Mouse (Mus musculus) lung, adult 2 months (tissue): ENCODE results near the gene Dmrt3.

Experiments used
- CTCF ChIP-seq: fragments of 200-500 bp; IDR thresholded peaks from 2 replicates; pipeline ENCODE4 v1.5.1; 2011; ENCODE audit warnings: mild to moderate bottlenecking, low read length, control low read depth; ENCODE audit not compliant: insufficient read depth
- POLR2A ChIP-seq: fragments of 200-500 bp; IDR thresholded peaks from 2 replicates; pipeline ENCODE4 v1.6.1; 2011; ENCODE audit warnings: low read depth, mild to moderate bottlenecking, control low read depth, low read length, borderline replicate concordance; ENCODE audit errors: extremely low read depth

DNA sequence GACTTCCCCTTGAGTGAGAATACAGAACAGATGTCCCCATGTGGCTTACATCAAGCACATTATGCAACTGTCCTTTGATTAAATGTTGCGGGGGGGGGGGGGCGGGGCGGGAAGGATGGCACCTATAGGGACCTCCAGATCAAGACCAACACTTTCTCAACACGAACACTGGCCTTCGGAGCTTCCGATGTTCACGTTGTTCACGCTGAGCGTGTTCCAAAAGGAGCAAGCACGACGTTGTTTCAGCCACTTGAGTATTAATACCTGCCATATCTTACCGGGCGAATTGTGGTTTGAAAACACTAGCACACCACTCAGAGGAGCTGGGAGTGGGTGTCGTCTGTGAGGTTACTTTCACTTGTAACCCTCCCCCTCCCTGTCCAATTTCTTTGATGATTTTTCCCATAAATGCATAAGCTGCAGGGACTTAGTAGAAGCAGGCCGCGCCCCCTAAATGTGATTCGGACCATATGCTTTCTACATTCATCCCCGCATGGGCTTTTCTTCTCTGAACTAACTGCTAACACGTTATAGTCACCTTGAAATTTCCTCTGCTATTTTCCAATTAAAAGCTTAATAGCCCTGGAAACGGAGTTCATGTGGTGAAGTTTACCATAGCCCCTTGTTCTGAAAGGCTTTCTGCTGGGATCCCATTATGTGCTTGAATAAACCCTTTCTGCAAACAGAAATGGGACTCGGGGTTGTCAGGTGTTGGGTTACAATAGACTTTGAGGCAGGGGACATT is 2.5 kb upstream of the Dmrt3 start:
- TF ChIP-seq CTCF (no peak), POLR2A (no peak)
